Mouse (Mus musculus) frontal cortex, postnatal 25 days (tissue): ENCODE data around the gene Exoc3l.

Source experiments
- DNase-seq, 2 experiments: peaks; one replicate each; pipeline ENCODE4 v3.0.0; 2022; ENCODE audit warnings: low spot score in 2 of 2

Gene Exoc3l

GRCm38 (mm10) chr8:105295895-105296573 is at the start of gene Exoc3l:
Gene Exoc3l (minus strand): TSS chr8:105296101.
- DNase-seq = no peak

- DNase-seq = no peak
These were observed 49.4 kb upstream of the Exoc3l start for GRCm38 (mm10) chr8:105345061-105345975.

GRCm38 (mm10) chr8:105343791-105344574 is 48.1 kb upstream of the Exoc3l start:
- no peak for DNase-seq

GRCm38 (mm10) chr8:105342768-105343167 is 46.9 kb upstream of the Exoc3l start:
- DNase-seq = no peak

- DNase-seq = no peak
These were observed 45.5 kb upstream of the Exoc3l start for GRCm38 (mm10) chr8:105341399-105341798.

- DNase-seq = no peak
These were observed 44.2 kb upstream of the Exoc3l start for GRCm38 (mm10) chr8:105339886-105340635.

GRCm38 (mm10) chr8:105338992-105339391 is 43.1 kb upstream of the Exoc3l start:
- no peak for DNase-seq

- no peak for DNase-seq
These were observed 40.7 kb upstream of the Exoc3l start for GRCm38 (mm10) chr8:105336373-105337130.

- no peak for DNase-seq
These were observed 36.6 kb upstream of the Exoc3l start for GRCm38 (mm10) chr8:105332523-105332922.

- DNase-seq = no peak
These were observed 36.0 kb upstream of the Exoc3l start for GRCm38 (mm10) chr8:105331931-105332330.

GRCm38 (mm10) chr8:105331469-105331868 is 35.6 kb upstream of the Exoc3l start:
- DNase-seq = no peak

- DNase-seq = no peak
These were observed 34.4 kb upstream of the Exoc3l start for GRCm38 (mm10) chr8:105330325-105330724.

GRCm38 (mm10) chr8:105326968-105327367 is 31.1 kb upstream of the Exoc3l start:
- no peak for DNase-seq

GRCm38 (mm10) chr8:105326141-105326672 is 30.3 kb upstream of the Exoc3l start, which contains the start of the genes Lrrc29 and Tmem208:
Gene Lrrc29 (minus strand): TSS chr8:105326278.
Gene Tmem208 (plus strand): TSS chr8:105326354.
- DNase-seq = peak; percentile 91 to 96

- no peak for DNase-seq
These were observed 29.8 kb upstream of the Exoc3l start for GRCm38 (mm10) chr8:105325641-105326093.

- no peak for DNase-seq
These were observed 27.3 kb upstream of the Exoc3l start for GRCm38 (mm10) chr8:105323183-105323582.

- DNase-seq = no peak
These were observed 22.8 kb upstream of the Exoc3l start for GRCm38 (mm10) chr8:105318662-105319190.

GRCm38 (mm10) chr8:105317941-105318340 is 22.0 kb upstream of the Exoc3l start:
- no peak for DNase-seq

- DNase-seq = no peak
These were observed 19.3 kb upstream of the Exoc3l start for GRCm38 (mm10) chr8:105315073-105315769.
